Mouse (Mus musculus) embryonic facial prominence, embryonic 13.5 days (tissue): ENCODE data around the gene Timm10. TPM values are rescaled to one million over a fixed set of nuclear protein-coding genes. Genes with fewer than 3 reads are reported as not detected.

Experiments used
- ATAC-seq: fragments of 200-750 bp; cut with Nextera tagmentation; 2 replicates; pipeline ENCODE4 v1.8.0; 2017; ENCODE audit warnings: low read depth; ENCODE audit not compliant: insufficient number of reproducible peaks, insufficient read depth, low FRiP score, low TSS enrichment
- H3K27ac ChIP-seq: fragments of 300-500 bp; sonication (generic); 2 replicates; pipeline ENCODE4 v1.5.1; 2015; ENCODE audit warnings: moderate library complexity, mild to moderate bottlenecking, inconsistent platforms
- H3K27me3 ChIP-seq: fragments of 300-500 bp; sonication (generic); 2 replicates; pipeline ENCODE4 v1.6.1; 2015; ENCODE audit warnings: mild to moderate bottlenecking, inconsistent platforms
- H3K36me3 ChIP-seq: fragments of 300-500 bp; sonication (generic); 2 replicates; pipeline ENCODE4 v1.6.1; 2015; ENCODE audit warnings: mild to moderate bottlenecking, inconsistent platforms
- H3K4me1 ChIP-seq: fragments of 300-500 bp; sonication (generic); 2 replicates; pipeline ENCODE4 v1.6.1; 2015; ENCODE audit warnings: inconsistent platforms
- H3K4me2 ChIP-seq: fragments of 300-500 bp; sonication (generic); 2 replicates; pipeline ENCODE4 v1.6.1; 2015; ENCODE audit warnings: moderate library complexity, mild to moderate bottlenecking, inconsistent platforms
- H3K4me3 ChIP-seq: fragments of 300-500 bp; sonication (generic); 2 replicates; pipeline ENCODE4 v1.5.1; 2015; ENCODE audit warnings: mild to moderate bottlenecking, inconsistent platforms
- H3K9ac ChIP-seq: fragments of 300-500 bp; sonication (generic); 2 replicates; pipeline ENCODE4 v1.6.1; 2015; ENCODE audit warnings: mild to moderate bottlenecking, inconsistent platforms
- H3K9me3 ChIP-seq: fragments of 300-500 bp; sonication (generic); 2 replicates; pipeline ENCODE4 v1.6.1; 2016; ENCODE audit warnings: inconsistent platforms
- WGBS: fragments of 180-500 bp; shearing (Covaris S2); methylation state at CpG from one replicate; pipeline ENCODE4 v1.1.7; 2015; ENCODE audit warnings: mixed read lengths; 5-methylcytosine and 5-hydroxymethylcytosine counted together
- polyA plus RNA-seq: library from polyadenylated mRNA; unstranded; fragments of >200 nt; fragmentation: Nextera tagmentation; extraction: Ambion mirVana; gene quantifications from 2 replicates; pipeline ENCODE4 v1.2.1, GENCODE M21; 2015

Gene Timm10
- polyA plus RNA-seq, 1 experiment from 2014 or later, result 47.6 TPM

- peaks cover 12% of the 10 kb centered on the region for H3K4me1 ChIP-seq
- no peak overlapping the region for H3K4me3 ChIP-seq
- no peak overlapping the region for H3K4me2 ChIP-seq
- H3K36me3 ChIP-seq, result peaks cover 55% of the 10 kb centered on the region
- no peak overlapping the region for H3K27ac ChIP-seq
- ATAC-seq, result no peak
- H3K9ac ChIP-seq, result no peak overlapping the region
- H3K9me3 ChIP-seq, result no peaks in the 10 kb centered on the region
- WGBS, result 83% methylated on average over 3 of the region's 3 CpGs
- peaks cover 26% of the 10 kb centered on the region for H3K27me3 ChIP-seq
Measured at GRCm38 (mm10) chr2:84862231-84862630, 35.4 kb downstream of the Timm10 start.

GRCm38 (mm10) chr2:84865616-84866571, 39.1 kb downstream of the Timm10 start:
- H3K27ac ChIP-seq, result no peak overlapping the region
- H3K9me3 ChIP-seq, result no peaks in the 10 kb centered on the region
- no peak; the same call in 1 of the 2 replicates for ATAC-seq
- WGBS, result 2% methylated on average over 47 of the region's 47 CpGs
- H3K4me2 ChIP-seq, result peak overlapping the region; percentile 76
- peaks cover 25% of the 10 kb centered on the region for H3K36me3 ChIP-seq
- H3K27me3 ChIP-seq, result peaks cover 63% of the 10 kb centered on the region
- H3K4me1 ChIP-seq, result peaks cover 12% of the 10 kb centered on the region
- peak overlapping the region; percentile 41 for H3K4me3 ChIP-seq
- H3K9ac ChIP-seq, result peak overlapping the region; percentile 64

GRCm38 (mm10) chr2:84868521-84868943, 41.7 kb downstream of the Timm10 start:
- no peak for ATAC-seq

GRCm38 (mm10) chr2:84868977-84869376, 42.2 kb downstream of the Timm10 start:
- ATAC-seq, result no peak
- Histone ChIP-seq H3K4me1 (peaks cover 24% of the 10 kb centered on the region), H3K4me3 (no peak overlapping the region), H3K9ac (no peak overlapping the region), H3K27me3 (peaks cover 93% of the 10 kb centered on the region), H3K9me3 (no peaks in the 10 kb centered on the region), H3K4me2 (no peak overlapping the region), H3K36me3 (no peaks in the 10 kb centered on the region), H3K27ac (no peak overlapping the region)
- 65% methylated on average over 2 of the region's 2 CpGs for WGBS

More at GRCm38 (mm10) chr2:84868521-84868943, 41.7 kb downstream of the Timm10 start:
- Histone ChIP-seq H3K36me3 (peaks cover under 1% of the 10 kb centered on the region; the same call in 1 of the 2 replicates), H3K9ac (no peak overlapping the region), H3K27me3 (peaks cover 89% of the 10 kb centered on the region), H3K4me2 (no peak overlapping the region), H3K9me3 (no peaks in the 10 kb centered on the region), H3K27ac (no peak overlapping the region), H3K4me3 (no peak overlapping the region), H3K4me1 (peaks cover 24% of the 10 kb centered on the region)
- 7% methylated on average over 5 of the region's 5 CpGs for WGBS

- no peak for ATAC-seq
- peaks cover 22% of the 10 kb centered on the region for H3K4me1 ChIP-seq
- H3K4me3 ChIP-seq, result no peak overlapping the region
- peaks cover 100% of the 10 kb centered on the region for H3K27me3 ChIP-seq
- no peaks in the 10 kb centered on the region for H3K36me3 ChIP-seq
- H3K27ac ChIP-seq, result no peak overlapping the region
- H3K9ac ChIP-seq, result no peak overlapping the region
- WGBS, result 71% methylated on average over 4 of the region's 4 CpGs
- no peaks in the 10 kb centered on the region for H3K9me3 ChIP-seq
- no peak overlapping the region for H3K4me2 ChIP-seq
Measured at GRCm38 (mm10) chr2:84870623-84871160, 43.9 kb downstream of the Timm10 start.

GRCm38 (mm10) chr2:84872105-84872716, 45.4 kb downstream of the Timm10 start:
- peak overlapping the region; percentile 97 for H3K4me2 ChIP-seq
- H3K4me3 ChIP-seq, result peak overlapping the region; percentile 56
- H3K27me3 ChIP-seq, result peaks cover 93% of the 10 kb centered on the region
- H3K4me1 ChIP-seq, result peaks cover 12% of the 10 kb centered on the region
- no peaks in the 10 kb centered on the region for H3K36me3 ChIP-seq
- no peaks in the 10 kb centered on the region for H3K9me3 ChIP-seq
- no peak overlapping the region for H3K27ac ChIP-seq
- WGBS, result 1% methylated on average over 78 of the region's 78 CpGs
- H3K9ac ChIP-seq, result peak overlapping the region; percentile 66
- 0 out of 2 replicates have a peak, but pooled peaks have one; percentile 22 for ATAC-seq

- no peak for ATAC-seq
- no peaks in the 10 kb centered on the region for H3K36me3 ChIP-seq
- H3K4me3 ChIP-seq, result no peak overlapping the region
- peaks cover 66% of the 10 kb centered on the region for H3K27me3 ChIP-seq
- WGBS, result 56% methylated on average over 6 of the region's 6 CpGs
- no peaks in the 10 kb centered on the region for H3K9me3 ChIP-seq
- no peak overlapping the region for H3K27ac ChIP-seq
- H3K9ac ChIP-seq, result no peak overlapping the region
- H3K4me2 ChIP-seq, result no peak overlapping the region
- peaks cover 12% of the 10 kb centered on the region for H3K4me1 ChIP-seq
Measured at GRCm38 (mm10) chr2:84875842-84876241, 49.0 kb downstream of the Timm10 start.

Other genes with a start within 250 kb of the Timm10 start
- gene Ctnnd1, start 176.2 kb upstream of the Timm10 start, polyA plus RNA-seq, result 43.8 and 49.6 TPM in 2 replicates
- 0.36 and 0.41 TPM in 2 replicates for gene Btbd18, start 167.9 kb upstream of the Timm10 start, polyA plus RNA-seq
- gene Selenoh, start 156.2 kb upstream of the Timm10 start, polyA plus RNA-seq, result 292 and 345 TPM in 2 replicates
- gene Gm28635, start 149.0 kb upstream of the Timm10 start, polyA plus RNA-seq, result not detected in 2 replicates
- gene Med19, start 148.6 kb upstream of the Timm10 start, polyA plus RNA-seq, result 33.4 and 38.5 TPM in 2 replicates
- 105 and 113 TPM in 2 replicates for gene Tmx2, start 147.9 kb upstream of the Timm10 start, polyA plus RNA-seq
- 25.2 and 29.6 TPM in 2 replicates for gene Zdhhc5, start 111.8 kb upstream of the Timm10 start, polyA plus RNA-seq
- gene Clp1, start 99.6 kb upstream of the Timm10 start, polyA plus RNA-seq, result 32.7 and 39.0 TPM in 2 replicates
- gene Ypel4, start 92.9 kb upstream of the Timm10 start, polyA plus RNA-seq, result 9.8 and 12.1 TPM in 2 replicates
- 8.6 and 9.6 TPM in 2 replicates for gene Gm19426, start 83.3 kb upstream of the Timm10 start, polyA plus RNA-seq
- 26.0 and 31.3 TPM in 2 replicates for gene Serping1, start 51.6 kb upstream of the Timm10 start, polyA plus RNA-seq
- gene Ube2l6, start 28.2 kb upstream of the Timm10 start, polyA plus RNA-seq, result 28.1 and 32.7 TPM in 2 replicates
- 0.18 TPM in 1 of 2 replicates, not detected in the other for gene Smtnl1, start 4.3 kb upstream of the Timm10 start, polyA plus RNA-seq
- 16.5 and 17.0 TPM in 2 replicates for gene Slc43a1, start 11.9 kb downstream of the Timm10 start, polyA plus RNA-seq
- gene Rtn4rl2, start 59.7 kb downstream of the Timm10 start, polyA plus RNA-seq, result 1.0 and 1.3 TPM in 2 replicates
- 32.7 and 33.0 TPM in 2 replicates for gene Slc43a3, start 109.6 kb downstream of the Timm10 start, polyA plus RNA-seq
- 0.44 and 0.94 TPM in 2 replicates for gene Prg2, start 153.5 kb downstream of the Timm10 start, polyA plus RNA-seq
- gene Prg3, start 161.2 kb downstream of the Timm10 start, polyA plus RNA-seq, result 0.66 TPM in 1 of 2 replicates, not detected in the other
- 291 and 303 TPM in 2 replicates for gene Ssrp1, start 210.2 kb downstream of the Timm10 start, polyA plus RNA-seq
- gene P2rx3, start 210.5 kb downstream of the Timm10 start, polyA plus RNA-seq, result 1.1 and 1.6 TPM in 2 replicates
- gene Tnks1bp1, start 221.0 kb downstream of the Timm10 start, polyA plus RNA-seq, result 35.5 and 42.2 TPM in 2 replicates